Mouse (Mus musculus): ENCODE results near the gene Nectin2. TPM values are rescaled to one million over a fixed set of nuclear protein-coding genes. Genes with fewer than 3 reads are reported as not detected.

Nectin2 gene
- polyA plus RNA-seq, 1 experiment from 2014 or later: 138 TPM

- H3K4me1 ChIP-seq: peaks cover 26% of the 10 kb centered on the region
- peak overlapping the region; percentile 85 for H3K9ac ChIP-seq
- peaks cover 70% of the 10 kb centered on the region for H3K36me3 ChIP-seq
- H3K4me2 ChIP-seq: peak overlapping the region; percentile 83
- WGBS: under 1% methylated on average over 38 of the region's 39 CpGs
- H3K9me3 ChIP-seq (replicated peaks): no peaks in the 10 kb centered on the region
- no peaks in the 10 kb centered on the region for H3K27me3 ChIP-seq
- peak overlapping the region; percentile 66 for H3K27ac ChIP-seq
- peak overlapping the region; percentile 90 for H3K4me3 ChIP-seq (replicated peaks)
- no peak for ATAC-seq (replicated peaks; ENCODE audit: low FRiP score)
Measured at GRCm38 (mm10) chr7:19714836-19715235, 35.4 kb downstream of the Nectin2 start.

- Histone ChIP-seq H3K36me3 (peaks cover 70% of the 10 kb centered on the region), H3K4me2 (peak overlapping the region; percentile 83), H3K9ac (0 out of 2 replicates have a peak overlapping the region, but pooled peaks have one; percentile 85), H3K4me3 (replicated peaks) (peak overlapping the region; percentile 90), H3K27ac (no peak overlapping the region), H3K9me3 (replicated peaks) (no peaks in the 10 kb centered on the region), H3K27me3 (no peaks in the 10 kb centered on the region), H3K4me1 (peaks cover 26% of the 10 kb centered on the region)
- no peak for ATAC-seq (replicated peaks; ENCODE audit: low FRiP score)
- WGBS: 90% methylated on average over 9 of the region's 9 CpGs
Measured at GRCm38 (mm10) chr7:19713598-19713997, 36.7 kb downstream of the Nectin2 start.

GRCm38 (mm10) chr7:19713196-19713595, 37.1 kb downstream of the Nectin2 start:
- WGBS: 44% methylated on average over 4 of the region's 4 CpGs
- Histone ChIP-seq H3K4me2 (no peak overlapping the region), H3K36me3 (peaks cover 69% of the 10 kb centered on the region), H3K4me3 (replicated peaks) (peak overlapping the region; percentile 90), H3K9ac (no peak overlapping the region), H3K9me3 (replicated peaks) (no peaks in the 10 kb centered on the region), H3K27me3 (no peaks in the 10 kb centered on the region), H3K27ac (no peak overlapping the region), H3K4me1 (peaks cover 26% of the 10 kb centered on the region)
- ATAC-seq (replicated peaks; ENCODE audit: low FRiP score): no peak

GRCm38 (mm10) chr7:19712414-19712813, 37.9 kb downstream of the Nectin2 start:
- Histone ChIP-seq H3K9ac (no peak overlapping the region), H3K4me2 (no peak overlapping the region), H3K27me3 (no peaks in the 10 kb centered on the region), H3K27ac (no peak overlapping the region), H3K4me3 (replicated peaks) (no peak overlapping the region), H3K9me3 (replicated peaks) (no peaks in the 10 kb centered on the region), H3K36me3 (peaks cover 72% of the 10 kb centered on the region), H3K4me1 (peaks cover 24% of the 10 kb centered on the region)
- 77% methylated on average over 4 of the region's 4 CpGs for WGBS
- ATAC-seq (replicated peaks; ENCODE audit: low FRiP score): no peak

- H3K27me3 ChIP-seq: no peaks in the 10 kb centered on the region
Measured at GRCm38 (mm10) chr7:19710650-19711049, 39.6 kb downstream of the Nectin2 start.

GRCm38 (mm10) chr7:19705271-19705670, 45.0 kb downstream of the Nectin2 start:
- ATAC-seq (replicated peaks; ENCODE audit: low FRiP score): no peak
- Histone ChIP-seq H3K9ac (no peak overlapping the region), H3K9me3 (replicated peaks) (no peaks in the 10 kb centered on the region), H3K27me3 (no peaks in the 10 kb centered on the region), H3K4me2 (no peak overlapping the region), H3K36me3 (peaks cover 85% of the 10 kb centered on the region), H3K4me1 (peaks cover 15% of the 10 kb centered on the region), H3K27ac (no peak overlapping the region), H3K4me3 (replicated peaks) (no peak overlapping the region)
- 93% methylated on average over 7 of the region's 7 CpGs for WGBS

More at GRCm38 (mm10) chr7:19710650-19711049, 39.6 kb downstream of the Nectin2 start:
- no peaks in the 10 kb centered on the region for H3K9me3 ChIP-seq (replicated peaks)
- no peak overlapping the region for H3K9ac ChIP-seq
- H3K4me3 ChIP-seq (replicated peaks): no peak overlapping the region
- H3K36me3 ChIP-seq: peaks cover 78% of the 10 kb centered on the region
- ATAC-seq (replicated peaks; ENCODE audit: low FRiP score): no peak
- WGBS: 92% methylated on average over 10 of the region's 10 CpGs
- H3K27ac ChIP-seq: no peak overlapping the region
- H3K4me1 ChIP-seq: peaks cover 14% of the 10 kb centered on the region
- no peak overlapping the region for H3K4me2 ChIP-seq

GRCm38 (mm10) chr7:19704475-19704874, 45.8 kb downstream of the Nectin2 start:
- Histone ChIP-seq H3K4me3 (replicated peaks) (no peak overlapping the region), H3K27ac (no peak overlapping the region), H3K36me3 (peaks cover 78% of the 10 kb centered on the region), H3K27me3 (no peaks in the 10 kb centered on the region), H3K4me1 (peaks cover 22% of the 10 kb centered on the region), H3K9me3 (replicated peaks) (no peaks in the 10 kb centered on the region), H3K4me2 (no peak overlapping the region), H3K9ac (no peak overlapping the region)
- ATAC-seq (replicated peaks; ENCODE audit: low FRiP score): no peak
- 93% methylated on average over 4 of the region's 4 CpGs for WGBS

GRCm38 (mm10) chr7:19702859-19703555, 47.3 kb downstream of the Nectin2 start:
- 92% methylated on average over 16 of the region's 16 CpGs for WGBS
- no peaks in the 10 kb centered on the region for H3K9me3 ChIP-seq (replicated peaks)
- ATAC-seq (replicated peaks; ENCODE audit: low FRiP score): no peak
- no peak overlapping the region for H3K4me3 ChIP-seq (replicated peaks)
- peaks cover 65% of the 10 kb centered on the region for H3K36me3 ChIP-seq
- H3K4me1 ChIP-seq: peaks cover 36% of the 10 kb centered on the region
- H3K27ac ChIP-seq: no peak overlapping the region
- H3K4me2 ChIP-seq: no peak overlapping the region
- no peak overlapping the region for H3K9ac ChIP-seq
- no peaks in the 10 kb centered on the region for H3K27me3 ChIP-seq

- Histone ChIP-seq H3K4me2 (peak overlapping the region; percentile 24; the same call in 1 of the 2 replicates), H3K27ac (peak overlapping the region; percentile 78), H3K27me3 (no peaks in the 10 kb centered on the region), H3K36me3 (peaks cover 55% of the 10 kb centered on the region), H3K4me1 (peaks cover 41% of the 10 kb centered on the region), H3K9me3 (replicated peaks) (no peaks in the 10 kb centered on the region), H3K4me3 (replicated peaks) (no peak overlapping the region), H3K9ac (0 out of 2 replicates have a peak overlapping the region, but pooled peaks have one; percentile 26)
- WGBS: 33% methylated on average over 22 of the region's 22 CpGs
- ATAC-seq (replicated peaks; ENCODE audit: low FRiP score): peak; percentile 77
Measured at GRCm38 (mm10) chr7:19701069-19701761, 49.1 kb downstream of the Nectin2 start.

- Histone ChIP-seq H3K27me3 (no peaks in the 10 kb centered on the region), H3K9ac (no peak overlapping the region), H3K36me3 (peaks cover 52% of the 10 kb centered on the region), H3K27ac (peak overlapping the region; percentile 78), H3K9me3 (replicated peaks) (no peaks in the 10 kb centered on the region), H3K4me1 (peaks cover 41% of the 10 kb centered on the region), H3K4me2 (peak overlapping the region; percentile 24; the same call in 1 of the 2 replicates), H3K4me3 (replicated peaks) (no peak overlapping the region)
- WGBS: 59% methylated on average over 12 of the region's 12 CpGs
- ATAC-seq (replicated peaks; ENCODE audit: low FRiP score): no peak
Measured at GRCm38 (mm10) chr7:19700299-19701068, 49.8 kb downstream of the Nectin2 start.

- Histone ChIP-seq H3K27me3 (no peaks in the 10 kb centered on the region), H3K4me2 (no peak overlapping the region), H3K9ac (no peak overlapping the region), H3K4me1 (peaks cover 47% of the 10 kb centered on the region), H3K36me3 (peaks cover 47% of the 10 kb centered on the region), H3K27ac (0 out of 2 replicates have a peak overlapping the region, but pooled peaks have one; percentile 48), H3K9me3 (replicated peaks) (no peaks in the 10 kb centered on the region), H3K4me3 (replicated peaks) (no peak overlapping the region)
- WGBS: 81% methylated on average over 4 of the region's 4 CpGs
- ATAC-seq (replicated peaks; ENCODE audit: low FRiP score): no peak
Measured at GRCm38 (mm10) chr7:19699827-19700148, 50.5 kb downstream of the Nectin2 start.
